Mouse (Mus musculus) kidney, embryonic 16.5 days (tissue): Measurements from ENCODE around the gene Lrrc38. TPM values are rescaled to one million over a fixed set of nuclear protein-coding genes. Genes with fewer than 3 reads are reported as not detected.

Source experiments
- ATAC-seq: fragments of 200-750 bp; cut with Nextera tagmentation; 2 replicates; pipeline ENCODE4 v1.8.0; 2017; ENCODE audit warnings: moderate TSS enrichment; ENCODE audit not compliant: low FRiP score, low TSS enrichment
- H3K27ac ChIP-seq: fragments of 300-500 bp; sonication (generic); 2 replicates; pipeline ENCODE4 v1.5.1; 2014; ENCODE audit warnings: low read length
- H3K27me3 ChIP-seq: fragments of 300-500 bp; sonication (generic); 2 replicates; pipeline ENCODE4 v1.6.1; 2014; ENCODE audit warnings: low read length, control low read depth, mixed read lengths; ENCODE audit not compliant: insufficient read depth
- H3K36me3 ChIP-seq: fragments of 300-500 bp; sonication (generic); 2 replicates; pipeline ENCODE4 v1.6.1; 2014; ENCODE audit warnings: low read length, control low read depth, mixed read lengths; ENCODE audit not compliant: insufficient read depth
- H3K4me1 ChIP-seq: fragments of 300-500 bp; sonication (generic); 2 replicates; pipeline ENCODE4 v1.6.1; 2014; ENCODE audit warnings: low read length, control low read depth, mixed read lengths; ENCODE audit not compliant: insufficient read depth
- H3K4me2 ChIP-seq: fragments of 300-500 bp; sonication (generic); replicated peaks from 2 replicates; pipeline ENCODE4 v1.6.1; 2014; ENCODE audit warnings: low read depth, low read length
- H3K4me3 ChIP-seq: fragments of 300-500 bp; sonication (generic); 2 replicates; pipeline ENCODE4 v1.5.1; 2014; ENCODE audit warnings: mild to moderate bottlenecking, low read length
- H3K9ac ChIP-seq: fragments of 300-500 bp; sonication (generic); replicated peaks from 2 replicates; pipeline ENCODE4 v1.6.1; 2014; ENCODE audit warnings: low read length
- H3K9me3 ChIP-seq: fragments of 300-500 bp; sonication (generic); 2 replicates; pipeline ENCODE4 v1.6.1; 2016; ENCODE audit warnings: low read length, control low read depth
- WGBS: fragments of 180-500 bp; shearing (Covaris S2); extraction: QIAGEN DNeasy Blood & Tissue Kit; methylation state at CpG from one replicate; pipeline ENCODE4 v1.1.7; 2014; 5-methylcytosine and 5-hydroxymethylcytosine counted together
- polyA plus RNA-seq: library from polyadenylated mRNA; unstranded; fragments of >200 nt; fragmentation: Nextera tagmentation; extraction: Ambion mirVana; gene quantifications from 2 replicates; pipeline ENCODE4 v1.2.1, GENCODE M21; 2015

The Lrrc38 gene
- polyA plus RNA-seq, result 0.06 and 0.12 TPM in 2 replicates

- peak; percentile 37; the same call in 1 of the 2 replicates for ATAC-seq
- 0% methylated on average over 19 of the region's 19 CpGs for whole genome bisulfite sequencing
- Histone ChIP-seq H3K4me1 (peaks cover 5% of the 10 kb centered on the region; the same call in 1 of the 2 replicates), H3K4me2 (peak within 1 kb of the TSS; percentile 91), H3K27ac (no peak within 1 kb of the TSS), H3K27me3 (peaks cover 40% of the 10 kb centered on the region), H3K9me3 (no peaks in the 10 kb centered on the region), H3K4me3 (peak within 1 kb of the TSS; percentile 54), H3K9ac (peak within 1 kb of the TSS; percentile 12), H3K36me3 (no peaks in the 10 kb centered on the region)
Measured at GRCm38 (mm10) chr4:143349484-143349906, at the start of gene Lrrc38. Lrrc38 (plus strand) TSS chr4:143349757.

GRCm38 (mm10) chr4:143300113-143300688, 49.4 kb upstream of the Lrrc38 start:
- WGBS, result 5% methylated on average over 12 of the region's 12 CpGs

GRCm38 (mm10) chr4:143301042-143301441, 48.5 kb upstream of the Lrrc38 start:
- H3K4me2 ChIP-seq, result 0 out of 2 replicates have a peak overlapping the region, but pooled peaks have one; percentile 67
- no peak overlapping the region for H3K9ac ChIP-seq
- H3K27ac ChIP-seq, result no peak overlapping the region
- 19% methylated on average over 5 of the region's 5 CpGs for WGBS
- H3K36me3 ChIP-seq, result no peaks in the 10 kb centered on the region
- no peak for ATAC-seq
- H3K4me3 ChIP-seq, result 0 out of 2 replicates have a peak overlapping the region, but pooled peaks have one; percentile 0
- H3K4me1 ChIP-seq, result peaks cover 42% of the 10 kb centered on the region
- H3K27me3 ChIP-seq, result no peaks in the 10 kb centered on the region
- no peaks in the 10 kb centered on the region; the same call in 1 of the 2 replicates for H3K9me3 ChIP-seq

More at GRCm38 (mm10) chr4:143300113-143300688, 49.4 kb upstream of the Lrrc38 start:
- Histone ChIP-seq H3K4me1 (peaks cover 50% of the 10 kb centered on the region), H3K27ac (no peak overlapping the region), H3K4me2 (peak overlapping the region; percentile 67), H3K36me3 (no peaks in the 10 kb centered on the region), H3K27me3 (no peaks in the 10 kb centered on the region), H3K9ac (peak overlapping the region; percentile 65), H3K4me3 (peak overlapping the region; percentile 58), H3K9me3 (no peaks in the 10 kb centered on the region; the same call in 1 of the 2 replicates)
- no peak for ATAC-seq

- no peak for ATAC-seq
- no peak overlapping the region for H3K4me2 ChIP-seq
- no peak overlapping the region for H3K9ac ChIP-seq
- 67% methylated on average over 4 of the region's 4 CpGs for WGBS
- H3K4me3 ChIP-seq, result no peak overlapping the region
- no peaks in the 10 kb centered on the region; the same call in 1 of the 2 replicates for H3K9me3 ChIP-seq
- H3K27ac ChIP-seq, result no peak overlapping the region
- H3K4me1 ChIP-seq, result peaks cover 35% of the 10 kb centered on the region
- H3K36me3 ChIP-seq, result no peaks in the 10 kb centered on the region
- H3K27me3 ChIP-seq, result no peaks in the 10 kb centered on the region
Measured at GRCm38 (mm10) chr4:143301875-143302274, 47.7 kb upstream of the Lrrc38 start.

- Histone ChIP-seq H3K4me1 (peaks cover 30% of the 10 kb centered on the region), H3K27me3 (no peaks in the 10 kb centered on the region), H3K9ac (no peak overlapping the region), H3K36me3 (no peaks in the 10 kb centered on the region), H3K9me3 (no peaks in the 10 kb centered on the region; the same call in 1 of the 2 replicates), H3K4me2 (no peak overlapping the region), H3K4me3 (no peak overlapping the region), H3K27ac (no peak overlapping the region)
- ATAC-seq, result no peak
- WGBS, result 65% methylated on average over 11 of the region's 11 CpGs
Measured at GRCm38 (mm10) chr4:143302279-143302890, 47.2 kb upstream of the Lrrc38 start.

- WGBS, result 93% methylated on average over 4 of the region's 4 CpGs
Measured at GRCm38 (mm10) chr4:143305031-143305430, 44.5 kb upstream of the Lrrc38 start.

GRCm38 (mm10) chr4:143305987-143306772, 43.4 kb upstream of the Lrrc38 start:
- Histone ChIP-seq H3K36me3 (no peaks in the 10 kb centered on the region), H3K9me3 (no peaks in the 10 kb centered on the region; the same call in 1 of the 2 replicates), H3K4me1 (0 out of 2 replicates have a peak, but pooled peaks cover 5% of the 10 kb centered on the region), H3K4me2 (no peak overlapping the region), H3K27me3 (no peaks in the 10 kb centered on the region), H3K9ac (no peak overlapping the region), H3K4me3 (no peak overlapping the region), H3K27ac (no peak overlapping the region)
- 57% methylated on average over 5 of the region's 5 CpGs for WGBS
- no peak for ATAC-seq

More at GRCm38 (mm10) chr4:143305031-143305430, 44.5 kb upstream of the Lrrc38 start:
- H3K9ac ChIP-seq, result no peak overlapping the region
- no peak overlapping the region for H3K27ac ChIP-seq
- H3K36me3 ChIP-seq, result no peaks in the 10 kb centered on the region
- ATAC-seq, result no peak
- H3K4me1 ChIP-seq, result peaks cover 14% of the 10 kb centered on the region; the same call in 1 of the 2 replicates
- no peak overlapping the region for H3K4me2 ChIP-seq
- H3K9me3 ChIP-seq, result no peaks in the 10 kb centered on the region; the same call in 1 of the 2 replicates
- H3K4me3 ChIP-seq, result no peak overlapping the region
- H3K27me3 ChIP-seq, result no peaks in the 10 kb centered on the region

- Histone ChIP-seq H3K36me3 (no peaks in the 10 kb centered on the region), H3K4me2 (no peak overlapping the region), H3K4me3 (no peak overlapping the region), H3K9ac (no peak overlapping the region), H3K4me1 (no peaks in the 10 kb centered on the region), H3K27ac (no peak overlapping the region), H3K27me3 (no peaks in the 10 kb centered on the region), H3K9me3 (no peaks in the 10 kb centered on the region)
- 42% methylated on average over 2 of the region's 2 CpGs for WGBS
- ATAC-seq, result no peak
Measured at GRCm38 (mm10) chr4:143311341-143311740, 38.2 kb upstream of the Lrrc38 start.

GRCm38 (mm10) chr4:143313299-143313698, 36.3 kb upstream of the Lrrc38 start:
- Histone ChIP-seq H3K4me3 (no peak overlapping the region), H3K36me3 (no peaks in the 10 kb centered on the region), H3K4me1 (no peaks in the 10 kb centered on the region)

More at GRCm38 (mm10) chr4:143313299-143313698, 36.3 kb upstream of the Lrrc38 start:
- Histone ChIP-seq H3K27me3 (no peaks in the 10 kb centered on the region), H3K9ac (no peak overlapping the region), H3K9me3 (no peaks in the 10 kb centered on the region), H3K4me2 (no peak overlapping the region), H3K27ac (no peak overlapping the region)
- WGBS, result 43% methylated on average over 6 of the region's 6 CpGs
- ATAC-seq, result no peak
